Mouse (Mus musculus) embryonic facial prominence, embryonic 11.5 days (tissue): Measurements from ENCODE around the gene Rapgef1. TPM values are rescaled to one million over a fixed set of nuclear protein-coding genes. Genes with fewer than 3 reads are reported as not detected.

Source experiments
- ATAC-seq: fragments of 200-750 bp; cut with Nextera tagmentation; replicated peaks from 2 replicates; pipeline ENCODE4 v1.8.0; 2017; ENCODE audit warnings: low read depth; ENCODE audit not compliant: insufficient number of reproducible peaks, low FRiP score, low TSS enrichment
- DNase-seq: peaks from one replicate; pipeline ENCODE4 v3.0.0-alpha.2; 2015; ENCODE audit warnings: low spot score
- H3K27ac ChIP-seq: fragments of 300-500 bp; sonication (generic); replicated peaks from 2 replicates; pipeline ENCODE4 v1.5.1; 2014; ENCODE audit warnings: mild to moderate bottlenecking, low read depth, low read length, control low read depth
- H3K27me3 ChIP-seq: fragments of 300-500 bp; sonication (generic); 2 replicates; pipeline ENCODE4 v1.6.1; 2014; ENCODE audit warnings: mild to moderate bottlenecking, low read length, moderate library complexity, mixed read lengths; ENCODE audit not compliant: control insufficient read depth, insufficient read depth
- H3K36me3 ChIP-seq: fragments of 300-500 bp; sonication (generic); replicated peaks from 2 replicates; pipeline ENCODE4 v1.6.1; 2014; ENCODE audit warnings: low read depth, mild to moderate bottlenecking, low read length, moderate library complexity, mixed read lengths; ENCODE audit not compliant: control insufficient read depth, insufficient read depth
- H3K4me1 ChIP-seq: fragments of 300-500 bp; sonication (generic); 2 replicates; pipeline ENCODE4 v1.6.1; 2014; ENCODE audit warnings: low read length, mixed read lengths; ENCODE audit not compliant: control insufficient read depth, insufficient read depth
- H3K4me2 ChIP-seq: fragments of 300-500 bp; sonication (generic); 2 replicates; pipeline ENCODE4 v1.6.1; 2014; ENCODE audit warnings: low read depth, mild to moderate bottlenecking, control low read depth, low read length, moderate library complexity
- H3K4me3 ChIP-seq: fragments of 300-500 bp; sonication (generic); 2 replicates; pipeline ENCODE4 v1.5.1; 2014; ENCODE audit warnings: low read depth, low read length, control low read depth
- H3K9ac ChIP-seq: fragments of 300-500 bp; sonication (generic); replicated peaks from 2 replicates; pipeline ENCODE4 v1.6.1; 2014; ENCODE audit warnings: mild to moderate bottlenecking, control low read depth, low read length
- H3K9me3 ChIP-seq: fragments of 300-500 bp; sonication (generic); replicated peaks from 2 replicates; pipeline ENCODE4 v1.6.1; 2016; ENCODE audit warnings: mild to moderate bottlenecking, low read length, inconsistent platforms, mixed read lengths; ENCODE audit not compliant: control insufficient read depth
- WGBS: fragments of 180-500 bp; shearing (Covaris S2); extraction: QIAGEN DNeasy Blood & Tissue Kit; methylation state at CpG from one replicate; pipeline ENCODE4 v1.1.7; 2014; 5-methylcytosine and 5-hydroxymethylcytosine counted together
- polyA plus RNA-seq: library from polyadenylated mRNA; unstranded; fragments of >200 nt; fragmentation: Nextera tagmentation; extraction: Ambion mirVana; gene quantifications from 2 replicates; pipeline ENCODE4 v1.2.1, GENCODE M21; 2014

Gene Rapgef1
- polyA plus RNA-seq, result 14.0 and 14.1 TPM in 2 replicates

DNA sequence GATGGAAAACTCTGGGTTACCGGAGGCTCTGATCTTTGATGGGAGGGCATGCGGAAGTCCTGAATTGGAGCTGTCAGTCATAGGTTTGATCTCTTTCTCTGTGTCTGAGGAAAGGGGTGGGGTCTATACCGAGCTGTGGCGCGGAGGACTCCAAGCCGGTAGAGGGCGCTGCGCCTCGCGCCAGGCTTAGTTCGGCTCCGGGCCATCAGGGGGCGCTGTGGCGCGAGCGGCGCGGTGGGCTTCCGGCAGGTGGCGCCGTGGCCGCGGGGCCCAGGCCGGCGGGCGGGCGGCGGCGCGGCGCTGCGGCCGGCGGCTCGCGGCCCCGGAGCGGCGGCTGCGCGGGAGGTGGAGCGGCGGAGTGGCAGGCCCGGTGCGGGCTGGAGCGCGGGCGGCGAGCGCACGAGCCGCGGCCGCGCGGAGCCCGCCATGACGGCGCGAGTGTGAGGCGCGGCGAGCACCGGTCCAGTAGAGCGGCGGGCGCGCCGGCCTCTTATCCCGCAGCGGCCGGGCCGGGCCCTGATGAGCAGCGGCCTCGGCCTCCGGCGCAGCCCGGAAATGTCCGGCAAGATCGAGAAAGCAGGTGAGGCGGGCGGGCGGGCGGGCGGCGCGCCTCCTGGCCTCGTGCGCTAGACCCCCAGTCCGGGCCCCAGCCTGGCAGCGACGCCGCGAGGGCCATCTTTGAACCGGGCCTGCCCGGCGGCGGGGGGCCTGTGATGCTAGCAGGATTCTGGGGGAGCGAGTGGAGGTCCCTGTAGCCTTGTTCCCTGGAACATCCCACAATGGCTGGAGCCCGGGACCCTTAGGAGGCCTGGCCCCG lies at the start of gene Rapgef1:
TSS of gene Rapgef1 (plus strand) at position 237 of the 817 bp plus-strand sequence.
- Histone ChIP-seq H3K9ac (peak within 1 kb of the TSS; percentile 92), H3K4me1 (no peaks in the 10 kb centered on the region), H3K4me3 (peak within 1 kb of the TSS; percentile 87), H3K27ac (peak within 1 kb of the TSS; percentile 90), H3K4me2 (peak within 1 kb of the TSS; percentile 72), H3K36me3 (no peaks in the 10 kb centered on the region), H3K27me3 (no peaks in the 10 kb centered on the region), H3K9me3 (no peaks in the 10 kb centered on the region)
- peak; percentile 88 for DNase-seq
- WGBS, result under 1% methylated on average over 65 of the region's 101 CpGs
- peak; percentile 60; the same call in 1 of the 2 replicates for ATAC-seq

GRCm38 (mm10) chr2:29571921-29572700 lies 47.4 kb upstream of the Rapgef1 start:
- H3K4me1 ChIP-seq, result peaks cover 3% of the 10 kb centered on the region; the same call in 1 of the 2 replicates
- H3K9me3 ChIP-seq, result no peaks in the 10 kb centered on the region
- H3K27ac ChIP-seq, result no peak overlapping the region
- H3K9ac ChIP-seq, result no peak overlapping the region
- no peak overlapping the region for H3K4me3 ChIP-seq
- no peak for ATAC-seq
- H3K27me3 ChIP-seq, result no peaks in the 10 kb centered on the region
- WGBS, result 65% methylated on average over 9 of the region's 9 CpGs
- no peaks in the 10 kb centered on the region for H3K36me3 ChIP-seq
- H3K4me2 ChIP-seq, result no peak overlapping the region
- no peak for DNase-seq

DNA sequence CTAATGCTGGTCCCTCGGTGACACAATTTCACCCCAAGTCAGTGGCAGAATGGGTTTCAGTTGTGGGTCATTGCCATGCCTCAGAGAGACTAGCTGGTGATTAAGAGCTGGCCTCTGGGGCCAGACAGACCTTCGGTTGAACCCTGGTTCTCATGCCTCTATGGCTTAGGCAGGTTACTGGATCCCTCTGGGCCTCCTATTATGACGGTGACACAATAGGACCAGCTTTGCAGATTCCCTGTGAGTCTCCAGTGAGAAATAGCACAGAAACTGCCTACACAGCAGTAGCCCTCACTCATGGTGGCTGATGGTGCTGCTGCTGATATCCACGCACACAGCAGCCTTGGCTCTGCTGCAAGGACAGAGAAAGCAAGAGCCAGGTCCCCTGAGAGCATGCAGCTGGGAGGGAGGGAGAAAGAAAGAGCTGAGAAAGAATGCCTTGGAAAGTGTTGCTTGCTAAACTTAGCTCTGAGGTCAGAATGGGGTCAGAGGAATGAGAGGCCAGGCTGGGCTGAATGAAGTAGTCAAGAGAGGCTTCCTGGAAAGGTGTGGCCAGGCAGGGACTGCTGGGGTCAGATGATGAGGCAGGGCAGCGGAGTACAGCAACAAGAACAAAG lies 46.6 kb upstream of the Rapgef1 start:
- no peak for DNase-seq
- Histone ChIP-seq H3K36me3 (no peaks in the 10 kb centered on the region), H3K9me3 (no peaks in the 10 kb centered on the region), H3K27me3 (no peaks in the 10 kb centered on the region), H3K9ac (no peak overlapping the region), H3K4me2 (no peak overlapping the region), H3K4me1 (peaks cover 3% of the 10 kb centered on the region; the same call in 1 of the 2 replicates), H3K4me3 (no peak overlapping the region), H3K27ac (no peak overlapping the region)
- ATAC-seq, result no peak
- WGBS, result 40% methylated on average over 5 of the region's 5 CpGs

DNA sequence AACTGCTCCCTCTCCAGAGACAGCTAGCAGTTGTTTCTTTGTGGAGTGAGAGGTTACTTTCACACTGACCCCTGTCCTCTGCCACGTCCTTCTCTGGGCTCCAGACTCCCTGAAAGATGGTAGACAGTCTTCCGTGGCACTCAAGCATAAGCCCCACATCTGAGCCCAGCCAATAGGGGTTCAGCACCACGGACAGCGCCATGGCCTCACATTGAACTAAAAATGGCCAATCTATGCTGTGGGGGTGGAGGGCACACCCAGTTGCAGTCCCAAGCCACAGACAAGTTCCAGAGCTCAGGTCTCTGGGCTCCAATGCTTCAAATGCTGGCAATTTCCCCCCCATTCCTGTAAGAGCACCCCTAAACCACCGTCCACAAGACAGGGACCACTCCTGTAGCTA lies 45.9 kb upstream of the Rapgef1 start:
- ATAC-seq, result peak; percentile 19; the same call in 1 of the 2 replicates
- H3K4me1 ChIP-seq, result peaks cover 3% of the 10 kb centered on the region; the same call in 1 of the 2 replicates
- no peaks in the 10 kb centered on the region for H3K9me3 ChIP-seq
- no peak overlapping the region for H3K9ac ChIP-seq
- H3K27ac ChIP-seq, result no peak overlapping the region
- no peak overlapping the region for H3K4me3 ChIP-seq
- 10% methylated on average over 5 of the region's 5 CpGs for WGBS
- no peaks in the 10 kb centered on the region for H3K27me3 ChIP-seq
- no peak overlapping the region for H3K4me2 ChIP-seq
- no peaks in the 10 kb centered on the region for H3K36me3 ChIP-seq
- peak; percentile 94 for DNase-seq

GRCm38 (mm10) chr2:29574187-29574586 lies 45.3 kb upstream of the Rapgef1 start:
- Histone ChIP-seq H3K4me2 (no peak overlapping the region), H3K27me3 (no peaks in the 10 kb centered on the region), H3K4me3 (no peak overlapping the region), H3K36me3 (no peaks in the 10 kb centered on the region), H3K27ac (no peak overlapping the region), H3K4me1 (peaks cover 3% of the 10 kb centered on the region; the same call in 1 of the 2 replicates), H3K9me3 (no peaks in the 10 kb centered on the region), H3K9ac (no peak overlapping the region)
- WGBS, result 7% methylated on average over 11 of the region's 11 CpGs
- ATAC-seq (no peak), DNase-seq (no peak)

GRCm38 (mm10) chr2:29582415-29582814 lies 37.1 kb upstream of the Rapgef1 start:
- Histone ChIP-seq H3K4me3 (no peak overlapping the region), H3K9me3 (no peaks in the 10 kb centered on the region), H3K4me1 (no peaks in the 10 kb centered on the region), H3K9ac (no peak overlapping the region), H3K4me2 (no peak overlapping the region), H3K36me3 (no peaks in the 10 kb centered on the region), H3K27ac (no peak overlapping the region), H3K27me3 (no peaks in the 10 kb centered on the region)
- DNase-seq, result peak; percentile 86
- 5% methylated on average over 7 of the region's 7 CpGs for WGBS
- no peak for ATAC-seq

DNA sequence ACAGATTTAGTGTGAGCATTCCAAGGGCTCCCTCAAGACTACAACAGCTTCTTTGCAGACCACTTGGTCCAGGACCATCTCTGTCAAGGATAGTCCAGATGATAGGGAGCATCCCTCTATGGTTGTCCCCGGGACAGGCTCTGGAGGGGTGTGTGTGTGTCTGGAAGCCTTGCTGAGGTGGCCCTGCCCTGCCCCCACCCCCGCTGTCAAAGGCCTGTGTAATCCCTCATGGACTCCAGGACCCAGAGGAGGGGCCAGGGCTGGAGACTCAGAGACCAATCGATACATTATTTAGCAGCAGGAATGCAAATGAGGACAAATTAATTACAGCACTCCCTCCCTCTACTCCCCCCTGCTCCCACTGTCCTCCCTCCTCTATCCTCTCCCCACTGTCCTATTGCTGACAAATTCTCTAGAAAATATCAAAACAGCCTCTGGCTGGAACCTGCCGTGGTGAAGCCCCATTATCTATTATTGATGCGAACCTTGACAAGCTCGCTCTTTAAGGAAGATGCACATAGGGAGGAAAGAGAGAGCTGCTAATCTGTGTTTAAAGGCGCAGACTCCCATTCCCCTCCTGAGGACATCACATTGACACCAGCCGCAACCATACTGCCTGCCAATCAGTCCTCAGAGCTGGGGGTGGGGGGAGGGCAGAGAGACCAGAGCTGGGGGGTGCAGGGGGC lies 33.4 kb upstream of the Rapgef1 start:
- 21% methylated on average over 8 of the region's 8 CpGs for WGBS
- ATAC-seq, result no peak

More for the DNA sequence above, 33.4 kb upstream of the Rapgef1 start:
- no peak overlapping the region for H3K4me2 ChIP-seq
- no peak overlapping the region for H3K27ac ChIP-seq
- H3K36me3 ChIP-seq, result no peaks in the 10 kb centered on the region
- no peak overlapping the region for H3K4me3 ChIP-seq
- H3K4me1 ChIP-seq, result no peaks in the 10 kb centered on the region
- H3K9ac ChIP-seq, result no peak overlapping the region
- no peaks in the 10 kb centered on the region for H3K27me3 ChIP-seq
- DNase-seq, result no peak
- H3K9me3 ChIP-seq, result no peaks in the 10 kb centered on the region
